Mouse (Mus musculus): ENCODE data around the gene Mpo.

DNA sequence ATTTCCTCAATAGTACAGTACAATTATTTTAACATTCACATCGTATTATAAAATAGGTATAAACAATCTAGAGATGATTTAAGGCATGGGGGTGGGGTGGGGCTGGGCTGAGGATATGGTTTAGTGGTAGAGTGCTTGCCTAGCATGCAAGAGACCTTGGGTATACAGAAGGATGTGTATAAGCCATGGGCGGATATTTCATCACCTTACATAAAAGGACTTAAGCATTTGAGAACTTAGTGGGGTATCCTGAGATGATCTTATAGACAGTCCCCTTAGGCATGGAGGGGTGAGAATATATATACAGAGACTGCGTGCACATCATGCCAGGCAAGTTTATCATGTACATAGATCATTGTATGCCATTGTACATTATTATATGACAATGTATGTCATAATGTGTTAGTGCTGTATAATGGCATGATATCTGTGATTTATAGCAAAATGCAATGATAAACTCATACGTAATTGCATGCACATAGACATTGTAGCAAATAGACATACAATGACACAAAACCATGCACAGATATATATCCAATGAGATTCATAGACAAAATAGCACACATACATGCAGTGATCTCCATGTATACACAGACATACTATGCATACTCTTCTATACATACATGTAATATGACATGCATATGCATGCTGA is 34.3 kb upstream of the Mpo start:
- no peak for TF ChIP-seq CTCF (IDR thresholded peaks at IDR 0.05 in 2 of 3, conservative IDR thresholded peaks at IDR 0.05 in 1 of 3; ENCODE audit: control insufficient read depth in 1 of 3, insufficient read depth in 1 of 3, low read depth in 2 of 3, low read length in 3 of 3, poor library complexity in 1 of 3, severe bottlenecking in 1 of 3)
- no peak for TF ChIP-seq MYB (IDR thresholded peaks at IDR 0.05; ENCODE audit: low read depth, low read length)
- no peak for TF ChIP-seq MAX (IDR thresholded peaks at IDR 0.05; ENCODE audit: low read length)

Data from MEL (cell line).